Mouse (Mus musculus) hematopoietic stem cell, adult 5-6 weeks (primary cell): ENCODE data around the gene Rtn1. TPM values are rescaled to one million over a fixed set of nuclear protein-coding genes. Genes with fewer than 3 reads are reported as not detected.
A peak's percentile ranks its signal among the peaks of the same experiment; 100 is the strongest.

Source experiments
- ATAC-seq, 2 experiments: fragments of 125-278 bp in 1 of 2; replicated peaks in 1 of 2; 2 replicates each; pipeline ENCODE4 v1.8.0; 2016 to 2017; ENCODE audit warnings: inconsistent platforms in 2 of 2, mild to moderate bottlenecking in 2 of 2, moderate number of reproducible peaks in 2 of 2, low read depth in 1 of 2, moderate TSS enrichment in 1 of 2; ENCODE audit not compliant: low FRiP score in 2 of 2, poor library complexity in 2 of 2, severe bottlenecking in 2 of 2, insufficient read depth in 1 of 2, low TSS enrichment in 1 of 2
- total RNA-seq: library from RNA; stranded (forward); fragments of 172-1452, 232-1000 nt; gene quantifications from 2 replicates; pipeline ENCODE4 v1.2.3, GENCODE M21; 2017

Gene Rtn1
- total RNA-seq, 1 experiment from 2014 or later = not detected

GRCm38 (mm10) chr12:72389377-72390103, 19.3 kb downstream of the Rtn1 start:
- no peak for ATAC-seq

GRCm38 (mm10) chr12:72388835-72389234, 20.0 kb downstream of the Rtn1 start:
- no peak for ATAC-seq

GRCm38 (mm10) chr12:72388135-72388534, 20.7 kb downstream of the Rtn1 start:
- no peak for ATAC-seq

- ATAC-seq = no peak
Measured at GRCm38 (mm10) chr12:72376309-72376708, 32.5 kb downstream of the Rtn1 start.

- ATAC-seq = no peak
Measured at GRCm38 (mm10) chr12:72374823-72375225, 34.0 kb downstream of the Rtn1 start.

GRCm38 (mm10) chr12:72373916-72374615, 34.8 kb downstream of the Rtn1 start:
- ATAC-seq = no peak

GRCm38 (mm10) chr12:72370081-72370480, 38.8 kb downstream of the Rtn1 start:
- ATAC-seq = no peak

- no peak for ATAC-seq
Measured at GRCm38 (mm10) chr12:72366763-72367162, 42.1 kb downstream of the Rtn1 start.

GRCm38 (mm10) chr12:72366104-72366437, 42.8 kb downstream of the Rtn1 start:
- ATAC-seq = no peak

GRCm38 (mm10) chr12:72365231-72366103, 43.4 kb downstream of the Rtn1 start:
- ATAC-seq = no peak

GRCm38 (mm10) chr12:72364543-72364942, 44.3 kb downstream of the Rtn1 start:
- no peak for ATAC-seq

GRCm38 (mm10) chr12:72361701-72362354, 47.0 kb downstream of the Rtn1 start:
- peak; percentile 89 to 92 for ATAC-seq

- ATAC-seq = no peak
Measured at GRCm38 (mm10) chr12:72360926-72361615, 47.8 kb downstream of the Rtn1 start.

- ATAC-seq = no peak
Measured at GRCm38 (mm10) chr12:72359903-72360302, 49.0 kb downstream of the Rtn1 start.

GRCm38 (mm10) chr12:72357667-72358420, 51.0 kb downstream of the Rtn1 start:
- no peak for ATAC-seq

- no peak for ATAC-seq
Measured at GRCm38 (mm10) chr12:72354241-72354640, 54.6 kb downstream of the Rtn1 start.
